In the genomic region with DNA sequence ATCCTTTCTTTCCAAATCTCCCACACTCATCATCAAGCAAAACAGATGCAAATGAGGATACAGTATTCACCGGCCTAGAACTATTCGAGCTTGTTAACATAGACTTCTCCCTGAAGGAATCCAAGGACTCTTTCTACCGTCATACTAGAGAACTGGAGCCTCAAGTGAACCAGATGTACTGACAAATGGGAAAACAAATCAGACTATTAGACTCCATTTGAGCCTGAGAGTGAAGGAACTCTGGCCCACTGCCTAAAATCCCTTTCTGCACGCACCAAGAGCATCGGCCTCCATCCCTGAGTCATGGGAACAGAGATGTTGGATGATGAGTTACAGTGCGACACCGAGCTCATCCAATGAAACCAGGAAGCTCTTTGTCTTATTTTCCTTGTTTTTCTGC, we compare ENCODE assay signal across 15 mouse cellular contexts.
DNase-seq lines count a peak whose midpoint lies in the region; ATAC-seq and TF ChIP-seq lines count a peak whose summit lies in the region.
"Had no signal": no experiment of that assay in that cellular context is flagged by ENCODE, and none has a peak within 500 bp of the region (broad histone marks: within the 10 kb centered on the region; RNA-seq: fewer than 3 reads in every experiment).

No protein-coding gene starts in this region.

- H3K27me3 ChIP-seq in forebrain, postnatal 0 days (ENCODE audit: insufficient read depth, low read length) = no peaks in the 10 kb centered on the region
- no peaks in the 10 kb centered on the region for H3K27me3 ChIP-seq in forebrain, embryonic 11.5 days (ENCODE audit: control insufficient read depth, insufficient read depth, low read length)
- H3K27me3 ChIP-seq in stomach, embryonic 16.5 days (ENCODE audit: control insufficient read depth, insufficient read depth, low read length) = no peaks in the 10 kb centered on the region
- no peaks in the 10 kb centered on the region for H3K27me3 ChIP-seq in stomach, postnatal 0 days (ENCODE audit: control insufficient read depth, insufficient read depth, low read length)
- H3K27me3 ChIP-seq: limb, embryonic 15.5 days; midbrain, embryonic 15.5 days had no signal

- H3K4me3 ChIP-seq in forebrain, postnatal 0 days (ENCODE audit: low read depth, low read length) = no peak overlapping the region
- no peak overlapping the region for H3K4me3 ChIP-seq in forebrain, embryonic 11.5 days (ENCODE audit: low read depth, low read length)
- no peak overlapping the region for H3K4me3 ChIP-seq in stomach, embryonic 16.5 days (replicated peaks; ENCODE audit: low read length)
- H3K4me3 ChIP-seq in stomach, postnatal 0 days (ENCODE audit: low read depth, low read length) = no peak overlapping the region
- H3K4me3 ChIP-seq: limb, embryonic 15.5 days; midbrain, embryonic 15.5 days had no signal

- no peak for TF ChIP-seq CTCF in forebrain, postnatal 0 days (IDR thresholded peaks at IDR 0.05; ENCODE audit: low read depth)
- TF ChIP-seq CTCF in stomach, postnatal 0 days (IDR thresholded peaks at IDR 0.05; ENCODE audit: low read depth) = no peak

- TF ChIP-seq EP300 in stomach, postnatal 0 days (optimal IDR thresholded peaks at IDR 0.05) = no peak

- 31% methylated on average over 7 of the region's 7 CpGs for WGBS in forebrain, postnatal 0 days
- 92% methylated on average over 7 of the region's 7 CpGs for WGBS in forebrain, embryonic 11.5 days
- 56% methylated on average over 7 of the region's 7 CpGs for WGBS in stomach, embryonic 16.5 days
- WGBS in stomach, postnatal 0 days = 52% methylated on average over 7 of the region's 7 CpGs

- no peaks in the 10 kb centered on the region for H3K4me1 ChIP-seq in forebrain, postnatal 0 days (ENCODE audit: insufficient read depth)
- H3K4me1 ChIP-seq in forebrain, embryonic 11.5 days (replicated peaks; ENCODE audit: control insufficient read depth, insufficient read depth, low read length) = no peaks in the 10 kb centered on the region
- no peaks in the 10 kb centered on the region for H3K4me1 ChIP-seq in stomach, embryonic 16.5 days (ENCODE audit: control insufficient read depth, insufficient read depth, low read length)
- H3K4me1 ChIP-seq in stomach, postnatal 0 days (replicated peaks; ENCODE audit: control insufficient read depth, insufficient read depth) = no peaks in the 10 kb centered on the region
- H3K4me1 ChIP-seq: limb, embryonic 15.5 days; midbrain, embryonic 15.5 days had no signal

- no peak overlapping the region for H3K9ac ChIP-seq in forebrain, postnatal 0 days
- H3K9ac ChIP-seq in forebrain, embryonic 11.5 days (ENCODE audit: low read length) = no peak overlapping the region
- no peak overlapping the region for H3K9ac ChIP-seq in stomach, embryonic 16.5 days (ENCODE audit: low read length)
- no peak overlapping the region for H3K9ac ChIP-seq in stomach, postnatal 0 days (ENCODE audit: low read length)
- H3K9ac ChIP-seq: limb, embryonic 15.5 days; midbrain, embryonic 15.5 days had no signal

- DNase-seq in forebrain, postnatal 0 days = peak; percentile 35
- no peak for DNase-seq in forebrain, embryonic 11.5 days (ENCODE audit: low spot score)
- peak; percentile 27 for DNase-seq in layer of hippocampus, adult 11-12 months (ENCODE audit: low spot score)
- no peak for DNase-seq in layer of hippocampus, adult 9-10 months (ENCODE audit: low spot score)
- no peak for DNase-seq in stomach, postnatal 0 days (ENCODE audit: low spot score)
- DNase-seq in telencephalon, adult 2 months (ENCODE audit: low read depth, low spot score) = peak; percentile 36
- DNase-seq in adrenal gland, adult 8-10 months = no peak
- DNase-seq: cerebellum, adult 11-12 months; heart, adult 18-20 months; heart, postnatal 4 days; kidney, postnatal 14 days; thymus, postnatal 4 days had no signal

- H3K27ac ChIP-seq in forebrain, postnatal 0 days (ENCODE audit: low read depth, low read length) = no peak overlapping the region
- no peak overlapping the region for H3K27ac ChIP-seq in forebrain, embryonic 11.5 days (ENCODE audit: low read depth, low read length)
- no peak overlapping the region for H3K27ac ChIP-seq in stomach, embryonic 16.5 days (ENCODE audit: low read length)
- no peak overlapping the region for H3K27ac ChIP-seq in stomach, postnatal 0 days (replicated peaks)
- H3K27ac ChIP-seq: limb, embryonic 15.5 days; midbrain, embryonic 15.5 days had no signal

- no peak overlapping the region for H3K4me2 ChIP-seq in forebrain, postnatal 0 days (ENCODE audit: low read depth)
- no peak overlapping the region for H3K4me2 ChIP-seq in forebrain, embryonic 11.5 days (ENCODE audit: low read depth, low read length, severe bottlenecking)
- H3K4me2 ChIP-seq in stomach, embryonic 16.5 days (ENCODE audit: low read depth, low read length) = no peak overlapping the region
- H3K4me2 ChIP-seq in stomach, postnatal 0 days (replicated peaks; ENCODE audit: low read depth) = no peak overlapping the region
- H3K4me2 ChIP-seq: limb, embryonic 15.5 days; midbrain, embryonic 15.5 days had no signal

- ATAC-seq in forebrain, postnatal 0 days = no peak
- no peak for ATAC-seq in forebrain, embryonic 11.5 days (replicated peaks; ENCODE audit: low FRiP score)
- peak; percentile 46; the same call in 1 of the 2 replicates for ATAC-seq in stomach, embryonic 16.5 days (ENCODE audit: insufficient read depth, low FRiP score)
- ATAC-seq in stomach, postnatal 0 days (ENCODE audit: low FRiP score, low TSS enrichment) = no peak
- ATAC-seq: midbrain, embryonic 15.5 days had no signal

- no peaks in the 10 kb centered on the region for H3K9me3 ChIP-seq in forebrain, postnatal 0 days (ENCODE audit: low read length)
- H3K9me3 ChIP-seq in forebrain, embryonic 11.5 days (ENCODE audit: control insufficient read depth, low read length) = no peaks in the 10 kb centered on the region
- no peaks in the 10 kb centered on the region for H3K9me3 ChIP-seq in stomach, embryonic 16.5 days (replicated peaks; ENCODE audit: control insufficient read depth, low read length)
- H3K9me3 ChIP-seq in stomach, postnatal 0 days (ENCODE audit: control insufficient read depth, low read length) = no peaks in the 10 kb centered on the region
- H3K9me3 ChIP-seq: limb, embryonic 15.5 days; midbrain, embryonic 15.5 days had no signal

- no peaks in the 10 kb centered on the region for H3K36me3 ChIP-seq in forebrain, postnatal 0 days (ENCODE audit: insufficient read depth)
- no peaks in the 10 kb centered on the region for H3K36me3 ChIP-seq in forebrain, embryonic 11.5 days (ENCODE audit: control insufficient read depth, insufficient read depth, low read length)
- no peaks in the 10 kb centered on the region for H3K36me3 ChIP-seq in stomach, embryonic 16.5 days (ENCODE audit: control insufficient read depth, insufficient read depth, low read length)
- no peaks in the 10 kb centered on the region for H3K36me3 ChIP-seq in stomach, postnatal 0 days (ENCODE audit: control insufficient read depth, insufficient read depth, low read length)
- H3K36me3 ChIP-seq: midbrain, embryonic 15.5 days had no signal

Comparison
In these comparisons a context has a peak if more than half of its experiments do, and no peak if none do; other contexts are left out.
1. DNase-seq: peak in forebrain, postnatal 0 days (single experiment), layer of hippocampus, adult 11-12 months (single experiment) and telencephalon, adult 2 months (single experiment); none in forebrain, embryonic 11.5 days (single experiment), layer of hippocampus, adult 9-10 months (single experiment), stomach, postnatal 0 days (single experiment) and adrenal gland, adult 8-10 months (single experiment).